Comparison of ENCODE assay signal across 15 mouse cellular contexts in genomic region chr2:174802453-174802852, GRCm38 (mm10). TPM values are rescaled to one million over a fixed set of nuclear protein-coding genes. Genes with fewer than 3 reads are reported as not detected.
"Had no signal": no experiment of that assay in that cellular context is flagged by ENCODE, and none has a peak within 500 bp of the region (broad histone marks: within the 10 kb centered on the region; RNA-seq: fewer than 3 reads in every experiment).

No protein-coding gene starts in this region.

- H3K4me1 ChIP-seq: megakaryocyte, embryonic 14.5 days; midbrain, embryonic 12.5 days; neural tube, embryonic 12.5 days; stomach, embryonic 15.5 days had no signal

- H3K9ac ChIP-seq: lung, embryonic 14.5 days; midbrain, embryonic 12.5 days; neural tube, embryonic 12.5 days; stomach, embryonic 15.5 days had no signal

- H3K4me3 ChIP-seq: megakaryocyte, embryonic 14.5 days; midbrain, embryonic 12.5 days; neural tube, embryonic 12.5 days; stomach, embryonic 15.5 days had no signal

- DNase-seq: lung, adult 18-20 months; lung, embryonic 14.5 days; lung, postnatal 10 days; lung, postnatal 4 days; midbrain, embryonic 14.5 days; right cerebral cortex, postnatal 14 days; thymus, adult 18-20 months; thymus, postnatal 14 days; thymus, postnatal 36 days had no signal

- H3K27ac ChIP-seq: midbrain, embryonic 12.5 days; neural tube, embryonic 12.5 days; stomach, embryonic 15.5 days; stomach, postnatal 0 days had no signal

- H3K36me3 ChIP-seq: midbrain, embryonic 12.5 days; neural tube, embryonic 12.5 days; stomach, embryonic 15.5 days had no signal

- H3K9me3 ChIP-seq: stomach, embryonic 15.5 days had no signal

- H3K27me3 ChIP-seq: megakaryocyte, embryonic 14.5 days; midbrain, embryonic 12.5 days; neural tube, embryonic 12.5 days; stomach, embryonic 15.5 days had no signal

- H3K4me2 ChIP-seq: lung, embryonic 14.5 days; midbrain, embryonic 12.5 days; neural tube, embryonic 12.5 days; stomach, embryonic 15.5 days had no signal

RNA-seq across cellular contexts. Expression of gene Edn3, which starts 42.0 kb away (rescaled TPM):
- total RNA-seq: monocyte, adult 5-6 weeks had no signal
